Mouse (Mus musculus): ENCODE results near the gene Pir. TPM values are rescaled to one million over a fixed set of nuclear protein-coding genes. Genes with fewer than 3 reads are reported as not detected.

The Pir gene
- polyA plus RNA-seq (2012; rRNA removed) = 3.0 and 4.1 TPM in 2 replicates

DNA sequence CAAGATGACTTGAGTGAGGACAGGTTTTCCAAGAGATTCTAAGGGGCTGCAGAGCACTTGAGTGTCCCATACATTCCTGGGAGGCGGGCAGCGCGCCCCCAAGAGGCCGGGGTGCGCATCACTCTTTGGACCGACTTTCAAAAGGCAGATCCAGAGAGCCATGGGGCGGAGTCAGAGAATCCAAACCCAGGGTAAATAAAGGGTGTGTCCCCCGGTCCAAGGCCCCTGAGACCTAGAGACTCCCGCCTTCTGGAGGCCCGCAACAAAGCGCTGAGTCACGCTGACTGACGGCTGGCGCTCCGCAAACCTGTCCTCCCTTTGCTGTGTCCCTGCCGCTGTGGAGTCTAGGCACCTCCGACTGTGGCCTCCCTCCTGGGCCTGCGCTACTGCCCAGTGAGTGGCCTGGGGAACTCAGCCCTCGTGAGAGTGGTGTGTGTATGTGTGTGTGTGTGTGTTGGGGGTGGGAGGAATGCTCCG is at the start of gene Pir:
Gene Pir (plus strand): TSS at position 87 of the 477 bp plus-strand sequence.

DNA sequence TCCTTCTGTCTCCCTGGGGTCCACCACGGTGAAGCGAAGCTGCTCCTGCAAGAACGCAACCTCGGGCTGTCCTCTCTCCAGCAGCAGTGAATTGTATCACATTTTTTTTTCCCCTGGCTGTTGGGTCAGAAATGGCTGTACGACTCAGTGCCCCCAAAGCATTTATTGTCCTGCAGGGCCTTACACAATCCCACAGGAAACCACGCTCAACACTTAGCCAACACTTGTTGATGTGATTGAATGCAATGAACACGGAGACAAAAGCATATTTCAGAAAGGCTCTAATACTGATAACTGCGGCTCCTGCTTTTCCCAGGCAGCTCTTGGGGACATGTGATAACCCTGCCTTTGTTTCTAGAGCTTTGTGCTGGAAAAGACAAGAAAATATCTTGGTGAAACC is 11.1 kb upstream of the Pir start, which contains the start of gene Bmx:
Gene Bmx (minus strand): TSS at position 137 of the 400 bp plus-strand sequence.

DNA sequence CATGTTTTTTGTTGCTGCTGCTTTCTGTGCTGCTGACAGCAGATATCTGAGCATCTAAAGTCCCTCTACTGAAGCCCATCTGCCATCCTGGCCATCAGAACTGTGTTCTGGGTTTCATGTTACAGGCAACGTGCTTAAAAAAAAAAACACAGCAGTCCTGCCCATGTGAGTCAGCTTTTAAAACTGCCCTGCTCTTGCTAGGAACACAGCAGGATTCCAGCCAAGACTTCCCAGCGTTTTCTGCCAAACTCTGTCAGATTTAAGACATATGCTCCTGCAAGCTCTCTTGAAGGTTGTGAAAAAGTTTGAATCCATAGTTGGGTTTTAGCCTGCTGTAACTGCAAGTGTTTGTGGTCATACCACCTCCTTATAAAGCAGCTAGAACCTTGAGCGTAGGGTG is 103.9 kb downstream of the Pir start, which contains the start of gene Vegfd:
Gene Vegfd (plus strand): TSS at position 298 of the 400 bp plus-strand sequence.

DNA sequence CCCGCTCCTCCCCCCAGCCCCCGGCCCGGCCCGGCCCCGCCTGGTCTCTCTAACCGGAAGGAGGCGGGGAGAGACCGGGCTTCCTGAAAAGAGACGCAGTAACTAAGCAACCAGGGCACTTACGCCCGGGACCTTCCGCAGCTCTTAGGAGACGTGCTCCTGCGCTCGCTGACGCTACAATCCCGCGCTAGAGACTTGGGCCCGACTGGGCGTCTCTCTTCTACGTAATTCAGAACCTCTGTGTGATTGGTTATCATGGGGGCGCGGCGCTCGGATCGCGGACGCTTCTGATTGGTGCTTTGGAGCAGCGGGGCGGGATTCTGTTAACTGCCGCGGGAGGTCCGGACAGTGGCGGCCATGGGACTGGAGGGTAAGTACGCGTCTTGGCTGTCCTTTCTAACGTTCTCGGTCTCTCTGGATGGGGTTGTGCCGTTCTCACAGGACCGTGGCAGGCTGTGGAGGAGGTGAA is 150.3 kb downstream of the Pir start, which contains the start of gene Piga:
Gene Piga (plus strand): TSS at position 317 of the 469 bp plus-strand sequence.

Other genes starting within 250 kb of the Pir start
- 4.5 and 4.9 TPM in 2 replicates for gene Car5b, start 241.4 kb upstream of the Pir start, polyA plus RNA-seq (2012; rRNA removed)
- gene Siah1b, start 192.9 kb upstream of the Pir start, polyA plus RNA-seq (2012; rRNA removed) = 14.0 and 15.9 TPM in 2 replicates
- gene Cltrn, start 180.5 kb upstream of the Pir start, polyA plus RNA-seq (2012; rRNA removed) = not detected in 2 replicates
- gene Ace2, start 130.0 kb upstream of the Pir start, polyA plus RNA-seq (2012; rRNA removed) = 0.31 and 0.58 TPM in 2 replicates
- 0.19 and 0.39 TPM in 2 replicates for gene Bmx, start 11.2 kb upstream of the Pir start, polyA plus RNA-seq (2012; rRNA removed)
- gene Vegfd, start 104.0 kb downstream of the Pir start, polyA plus RNA-seq (2012; rRNA removed) = 3.6 and 6.4 TPM in 2 replicates
- gene Piga, start 150.4 kb downstream of the Pir start, polyA plus RNA-seq (2012; rRNA removed) = 3.5 and 4.0 TPM in 2 replicates
- gene Asb11, start 167.6 kb downstream of the Pir start, polyA plus RNA-seq (2012; rRNA removed) = 0.18 and 0.32 TPM in 2 replicates
- gene Asb9, start 237.0 kb downstream of the Pir start, polyA plus RNA-seq (2012; rRNA removed) = 0.18 TPM in 1 of 2 replicates, not detected in the other

Data from ovary, adult 2 months (tissue).